13 mouse cellular contexts compared by ENCODE assay signal in genomic region chr3:60472011-60472680, GRCm38 (mm10). TPM values are rescaled to one million over a fixed set of nuclear protein-coding genes. Genes with fewer than 3 reads are reported as not detected.
A peak's percentile ranks its signal among the peaks of the same experiment; 100 is the strongest.
DNase-seq lines count a peak whose midpoint lies in the region; ATAC-seq and TF ChIP-seq lines count a peak whose summit lies in the region.
"Had no signal": no experiment of that assay in that cellular context is flagged by ENCODE, and none has a peak within 500 bp of the region (broad histone marks: within the 10 kb centered on the region; RNA-seq: fewer than 3 reads in every experiment).

No protein-coding gene starts in this region.

- no peaks in the 10 kb centered on the region for H3K9me3 ChIP-seq in liver, embryonic 13.5 days (replicated peaks)
- H3K9me3 ChIP-seq: hindbrain, embryonic 13.5 days; kidney, embryonic 15.5 days; limb, embryonic 15.5 days had no signal

- no peak for TF ChIP-seq POLR2A in heart, adult 2 months (IDR thresholded peaks at IDR 0.05; ENCODE audit: insufficient read depth, low read depth, low read length)

- peak overlapping the region; percentile 64 for H3K4me2 ChIP-seq in liver, embryonic 13.5 days
- H3K4me2 ChIP-seq: hindbrain, embryonic 13.5 days; kidney, embryonic 15.5 days; limb, embryonic 15.5 days had no signal

- TF ChIP-seq EP300 in heart, adult 2 months (IDR thresholded peaks at IDR 0.05; ENCODE audit: insufficient read depth, low read depth, low read length): no peak

- no peaks in the 10 kb centered on the region for H3K36me3 ChIP-seq in liver, embryonic 13.5 days
- H3K36me3 ChIP-seq in splenic B cell, adult 2 months (ENCODE audit: control insufficient read depth, insufficient read depth, low read length, poor library complexity, severe bottlenecking): no peaks in the 10 kb centered on the region
- H3K36me3 ChIP-seq in heart, adult 2 months (ENCODE audit: control insufficient read depth, insufficient read depth, low read length): no peaks in the 10 kb centered on the region
- H3K36me3 ChIP-seq: hindbrain, embryonic 13.5 days; kidney, embryonic 15.5 days; limb, embryonic 15.5 days had no signal

- H3K79me2 ChIP-seq in heart, adult 2 months (replicated peaks; ENCODE audit: control insufficient read depth, insufficient read depth, low read length): no peaks in the 10 kb centered on the region

- no peaks in the 10 kb centered on the region for H3K27me3 ChIP-seq in liver, embryonic 13.5 days
- H3K27me3 ChIP-seq in splenic B cell, adult 2 months (ENCODE audit: control insufficient read depth, insufficient read depth, low read length, poor library complexity, severe bottlenecking): no peaks in the 10 kb centered on the region
- no peaks in the 10 kb centered on the region for H3K27me3 ChIP-seq in heart, adult 2 months (ENCODE audit: control insufficient read depth, insufficient read depth, low read length)
- H3K27me3 ChIP-seq: hindbrain, embryonic 13.5 days; kidney, embryonic 15.5 days; limb, embryonic 15.5 days had no signal

- H3K4me1 ChIP-seq in liver, embryonic 13.5 days (replicated peaks): peaks cover 33% of the 10 kb centered on the region
- H3K4me1 ChIP-seq in heart, adult 2 months (ENCODE audit: control insufficient read depth, insufficient read depth, low read length): no peaks in the 10 kb centered on the region; the same call in 1 of the 2 replicates
- H3K4me1 ChIP-seq: hindbrain, embryonic 13.5 days; kidney, embryonic 15.5 days; limb, embryonic 15.5 days had no signal

- 23% methylated on average over 2 of the region's 2 CpGs for WGBS in liver, embryonic 13.5 days (ENCODE audit: insufficient replicate concordance)
- 83% methylated on average over 2 of the region's 2 CpGs for WGBS in heart, adult 2 months

- H3K27ac ChIP-seq in liver, embryonic 13.5 days: peak overlapping the region; percentile 87
- H3K27ac ChIP-seq in heart, adult 2 months: no peak overlapping the region
- H3K27ac ChIP-seq: hindbrain, embryonic 13.5 days; kidney, embryonic 15.5 days; limb, embryonic 15.5 days had no signal

- DNase-seq in spleen, postnatal 36 days (ENCODE audit: low spot score in 2 of 2): peak; percentile 32 to 48
- DNase-seq in spleen, postnatal 10 days (ENCODE audit: low spot score in 2 of 2): no peak
- DNase-seq in brain, adult 2 months (ENCODE audit: low read depth, low spot score): peak; percentile 14
- peak; percentile 27 for DNase-seq in liver, embryonic 13.5 days
- DNase-seq in splenic B cell, adult 2 months (ENCODE audit: low read depth, low spot score): peak; percentile 48
- no peak for DNase-seq in left cerebral cortex, postnatal 4 days
- no peak for DNase-seq in testis, postnatal 14 days (ENCODE audit: low spot score)
- DNase-seq in heart, adult 2 months: no peak
- DNase-seq: layer of hippocampus, postnatal 36 days; lung, postnatal 4 days had no signal

- peak overlapping the region; percentile 64 for H3K9ac ChIP-seq in liver, embryonic 13.5 days
- H3K9ac ChIP-seq in heart, adult 2 months (ENCODE audit: low read depth, low read length): no peak overlapping the region
- H3K9ac ChIP-seq: hindbrain, embryonic 13.5 days; kidney, embryonic 15.5 days; limb, embryonic 15.5 days had no signal

- peak overlapping the region; percentile 41 for H3K4me3 ChIP-seq in liver, embryonic 13.5 days (replicated peaks)
- no peak overlapping the region for H3K4me3 ChIP-seq in heart, adult 2 months
- H3K4me3 ChIP-seq: hindbrain, embryonic 13.5 days; kidney, embryonic 15.5 days; limb, embryonic 15.5 days had no signal

- TF ChIP-seq CTCF in heart, adult 2 months (IDR thresholded peaks at IDR 0.05): no peak

- intact Hi-C loops in left cerebral cortex, postnatal 4 days (cut with DNase I): no loop called here
- intact Hi-C loops in heart, adult 2 months (cut with DNase I): no loop called here

- ATAC-seq in liver, embryonic 13.5 days (ENCODE audit: low read depth): peak; percentile 84

RNA-seq across cellular contexts. Expression of gene Mbnl1, which starts 0.5 kb away (rescaled TPM):
- 123 and 153 TPM in 2 replicates for polyA plus RNA-seq in liver, embryonic 13.5 days (2015; fragmentation: Nextera tagmentation; extraction: Ambion mirVana)
- total RNA-seq in left cerebral cortex, postnatal 4 days (2021): 10 to 100 TPM; 70.8 to 76.0 TPM
- 100 to 1,000 TPM; 215 to 237 TPM for total RNA-seq in heart, adult 2 months (2021)
- 55.8 and 79.7 TPM in 2 replicates for polyA plus RNA-seq in heart, adult 2 months (2012; rRNA removed)

Comparison
In these comparisons a context has a peak if more than half of its experiments do, and no peak if none do; other contexts are left out.
1. DNase-seq: peak in spleen, postnatal 36 days (2 of 2), brain, adult 2 months (single experiment), liver, embryonic 13.5 days (single experiment) and splenic B cell, adult 2 months (single experiment); none in spleen, postnatal 10 days (0 of 2), left cerebral cortex, postnatal 4 days (single experiment), testis, postnatal 14 days (single experiment) and heart, adult 2 months (0 of 2).